Mouse (Mus musculus) embryonic facial prominence, embryonic 13.5 days (tissue): ENCODE measurements around the gene Hoxb9. TPM values are rescaled to one million over a fixed set of nuclear protein-coding genes. Genes with fewer than 3 reads are reported as not detected.

Experiments used
- ATAC-seq: fragments of 200-750 bp; cut with Nextera tagmentation; 2 replicates; pipeline ENCODE4 v1.8.0; 2017; ENCODE audit warnings: low read depth; ENCODE audit not compliant: insufficient number of reproducible peaks, insufficient read depth, low FRiP score, low TSS enrichment
- H3K27ac ChIP-seq: fragments of 300-500 bp; sonication (generic); 2 replicates; pipeline ENCODE4 v1.5.1; 2015; ENCODE audit warnings: moderate library complexity, mild to moderate bottlenecking, inconsistent platforms
- H3K27me3 ChIP-seq: fragments of 300-500 bp; sonication (generic); 2 replicates; pipeline ENCODE4 v1.6.1; 2015; ENCODE audit warnings: mild to moderate bottlenecking, inconsistent platforms
- H3K36me3 ChIP-seq: fragments of 300-500 bp; sonication (generic); 2 replicates; pipeline ENCODE4 v1.6.1; 2015; ENCODE audit warnings: mild to moderate bottlenecking, inconsistent platforms
- H3K4me1 ChIP-seq: fragments of 300-500 bp; sonication (generic); 2 replicates; pipeline ENCODE4 v1.6.1; 2015; ENCODE audit warnings: inconsistent platforms
- H3K4me2 ChIP-seq: fragments of 300-500 bp; sonication (generic); 2 replicates; pipeline ENCODE4 v1.6.1; 2015; ENCODE audit warnings: moderate library complexity, mild to moderate bottlenecking, inconsistent platforms
- H3K4me3 ChIP-seq: fragments of 300-500 bp; sonication (generic); 2 replicates; pipeline ENCODE4 v1.5.1; 2015; ENCODE audit warnings: mild to moderate bottlenecking, inconsistent platforms
- H3K9ac ChIP-seq: fragments of 300-500 bp; sonication (generic); 2 replicates; pipeline ENCODE4 v1.6.1; 2015; ENCODE audit warnings: mild to moderate bottlenecking, inconsistent platforms
- H3K9me3 ChIP-seq: fragments of 300-500 bp; sonication (generic); 2 replicates; pipeline ENCODE4 v1.6.1; 2016; ENCODE audit warnings: inconsistent platforms
- WGBS: fragments of 180-500 bp; shearing (Covaris S2); methylation state at CpG from one replicate; pipeline ENCODE4 v1.1.7; 2015; ENCODE audit warnings: mixed read lengths; 5-methylcytosine and 5-hydroxymethylcytosine counted together
- polyA plus RNA-seq: library from polyadenylated mRNA; unstranded; fragments of >200 nt; fragmentation: Nextera tagmentation; extraction: Ambion mirVana; gene quantifications from 2 replicates; pipeline ENCODE4 v1.2.1, GENCODE M21; 2015

Hoxb9 gene
- 0.13 TPM in 1 of 2 replicates, not detected in the other for polyA plus RNA-seq

DNA sequence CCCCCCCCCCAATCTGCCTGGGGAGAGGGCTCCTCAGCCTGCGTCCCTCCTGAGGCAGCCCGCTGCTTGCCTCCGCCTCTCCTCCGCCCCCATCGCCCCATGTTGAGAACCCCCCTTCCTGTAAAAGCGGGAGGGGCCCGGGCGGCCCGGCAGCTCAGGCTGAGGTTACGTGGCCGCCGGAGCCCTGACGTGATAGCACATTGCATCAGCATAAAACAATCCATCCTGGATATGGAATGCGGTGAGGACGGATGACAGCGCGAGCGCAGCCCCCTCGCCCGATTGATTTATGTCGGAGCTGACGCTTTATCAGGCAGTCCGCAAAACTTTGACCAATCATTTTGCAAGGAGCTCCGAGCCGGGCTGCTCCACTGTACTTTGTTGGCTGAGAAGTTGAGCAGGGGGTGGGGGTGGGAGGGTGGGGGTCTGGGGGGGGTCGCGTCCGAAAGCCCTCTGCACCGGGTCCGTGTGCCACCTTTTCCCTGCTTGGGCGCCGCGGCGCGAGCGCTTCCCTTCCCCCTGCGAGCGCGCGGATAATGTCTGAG lies at the start of gene Hoxb9:
TSS of gene Hoxb9 (plus strand) at position 462 of the 545 bp plus-strand sequence.
- peaks cover 99% of the 10 kb centered on the region for H3K27me3 ChIP-seq
- peak within 1 kb of the TSS; percentile 23 for H3K4me3 ChIP-seq
- H3K9ac ChIP-seq = no peak within 1 kb of the TSS
- no peak within 1 kb of the TSS for H3K27ac ChIP-seq
- H3K4me1 ChIP-seq = peaks cover 10% of the 10 kb centered on the region; the same call in 1 of the 2 replicates
- H3K4me2 ChIP-seq = peak within 1 kb of the TSS; percentile 26
- WGBS = under 1% methylated on average over 39 of the region's 40 CpGs
- no peaks in the 10 kb centered on the region for H3K9me3 ChIP-seq
- H3K36me3 ChIP-seq = no peaks in the 10 kb centered on the region
- no peak for ATAC-seq

GRCm38 (mm10) chr11:96223813-96224212 lies 47.4 kb upstream of the Hoxb9 start:
- no peak for ATAC-seq
- Histone ChIP-seq H3K9ac (no peak overlapping the region), H3K4me3 (no peak overlapping the region), H3K27ac (no peak overlapping the region), H3K9me3 (0 out of 2 replicates have a peak, but pooled peaks cover 5% of the 10 kb centered on the region), H3K27me3 (peaks cover 38% of the 10 kb centered on the region), H3K4me1 (no peaks in the 10 kb centered on the region), H3K36me3 (no peaks in the 10 kb centered on the region), H3K4me2 (no peak overlapping the region)
- WGBS = 36% methylated on average over 2 of the region's 2 CpGs

GRCm38 (mm10) chr11:96227676-96228075 lies 43.6 kb upstream of the Hoxb9 start:
- Histone ChIP-seq H3K4me1 (no peaks in the 10 kb centered on the region), H3K9me3 (no peaks in the 10 kb centered on the region), H3K9ac (no peak overlapping the region), H3K36me3 (no peaks in the 10 kb centered on the region), H3K4me3 (no peak overlapping the region), H3K27ac (no peak overlapping the region), H3K4me2 (no peak overlapping the region), H3K27me3 (peaks cover 47% of the 10 kb centered on the region)
- WGBS = 77% methylated on average over 9 of the region's 9 CpGs
- ATAC-seq = no peak

DNA sequence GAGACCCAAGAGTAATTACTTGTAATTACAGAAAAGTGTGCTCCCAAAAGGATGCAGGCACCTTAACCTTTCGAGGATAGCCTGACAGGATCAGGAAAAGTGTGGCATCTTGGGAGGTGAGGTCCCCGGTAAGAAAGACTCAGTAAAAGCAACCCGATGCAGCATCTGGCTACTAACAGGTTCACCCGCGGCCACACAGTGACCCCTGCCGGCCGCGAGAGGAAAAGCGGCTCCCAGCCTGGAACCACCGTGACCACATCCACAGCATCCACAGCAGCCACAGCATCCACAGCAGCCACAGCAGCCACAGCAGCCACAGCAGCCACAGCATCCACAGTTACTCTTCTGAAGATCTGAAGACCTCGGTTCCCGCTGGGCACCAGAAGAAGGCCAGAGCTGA lies 36.4 kb upstream of the Hoxb9 start:
- H3K4me3 ChIP-seq = no peak overlapping the region
- H3K4me1 ChIP-seq = no peaks in the 10 kb centered on the region
- H3K27me3 ChIP-seq = peaks cover 72% of the 10 kb centered on the region
- H3K27ac ChIP-seq = no peak overlapping the region
- no peaks in the 10 kb centered on the region for H3K9me3 ChIP-seq
- no peak overlapping the region for H3K4me2 ChIP-seq
- H3K36me3 ChIP-seq = no peaks in the 10 kb centered on the region
- WGBS = 2% methylated on average over 12 of the region's 12 CpGs
- no peak for ATAC-seq
- no peak overlapping the region for H3K9ac ChIP-seq

DNA sequence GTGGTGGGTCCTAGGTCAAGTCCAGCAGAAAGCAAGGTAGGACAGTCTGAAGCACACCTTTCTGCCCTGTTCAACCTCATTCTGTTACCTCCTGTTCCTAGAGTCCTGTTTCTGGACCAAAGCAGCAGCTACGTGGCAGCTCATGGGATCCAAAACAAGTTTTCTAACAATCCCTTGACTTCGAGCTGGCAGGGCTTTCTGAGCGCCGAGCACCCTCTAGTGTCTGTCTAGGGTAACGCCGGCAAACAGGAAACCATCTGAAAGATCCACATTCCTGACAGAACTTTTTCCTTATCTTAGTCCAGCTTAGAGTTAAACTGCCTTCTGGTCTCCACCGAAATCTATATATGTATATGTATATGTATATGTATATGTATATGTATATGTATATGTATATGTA lies 31.0 kb upstream of the Hoxb9 start:
- 2% methylated on average over 7 of the region's 7 CpGs for WGBS
- no peak overlapping the region for H3K4me3 ChIP-seq
- H3K4me1 ChIP-seq = no peaks in the 10 kb centered on the region
- H3K27me3 ChIP-seq = peaks cover 54% of the 10 kb centered on the region
- no peaks in the 10 kb centered on the region for H3K9me3 ChIP-seq
- no peak overlapping the region for H3K27ac ChIP-seq
- no peak overlapping the region for H3K4me2 ChIP-seq
- no peak for ATAC-seq
- no peaks in the 10 kb centered on the region for H3K36me3 ChIP-seq
- H3K9ac ChIP-seq = no peak overlapping the region

GRCm38 (mm10) chr11:96250901-96251300 lies 20.4 kb upstream of the Hoxb9 start:
- Histone ChIP-seq H3K36me3 (no peaks in the 10 kb centered on the region), H3K4me1 (peaks cover 4% of the 10 kb centered on the region), H3K27ac (no peak overlapping the region), H3K9me3 (no peaks in the 10 kb centered on the region), H3K9ac (no peak overlapping the region), H3K4me3 (no peak overlapping the region), H3K4me2 (no peak overlapping the region), H3K27me3 (peaks cover 99% of the 10 kb centered on the region)
- under 1% methylated on average over 14 of the region's 14 CpGs for WGBS
- no peak for ATAC-seq

- H3K4me1 ChIP-seq = peaks cover 4% of the 10 kb centered on the region
- peaks cover 100% of the 10 kb centered on the region for H3K27me3 ChIP-seq
- H3K9me3 ChIP-seq = no peaks in the 10 kb centered on the region
- H3K9ac ChIP-seq = no peak overlapping the region
- peak overlapping the region; percentile 15 for H3K4me3 ChIP-seq
- no peak for ATAC-seq
- H3K4me2 ChIP-seq = no peak overlapping the region
- H3K36me3 ChIP-seq = no peaks in the 10 kb centered on the region
- WGBS = 2% methylated on average over 46 of the region's 46 CpGs
- H3K27ac ChIP-seq = no peak overlapping the region
Measured at GRCm38 (mm10) chr11:96251480-96252031, 19.7 kb upstream of the Hoxb9 start.

DNA sequence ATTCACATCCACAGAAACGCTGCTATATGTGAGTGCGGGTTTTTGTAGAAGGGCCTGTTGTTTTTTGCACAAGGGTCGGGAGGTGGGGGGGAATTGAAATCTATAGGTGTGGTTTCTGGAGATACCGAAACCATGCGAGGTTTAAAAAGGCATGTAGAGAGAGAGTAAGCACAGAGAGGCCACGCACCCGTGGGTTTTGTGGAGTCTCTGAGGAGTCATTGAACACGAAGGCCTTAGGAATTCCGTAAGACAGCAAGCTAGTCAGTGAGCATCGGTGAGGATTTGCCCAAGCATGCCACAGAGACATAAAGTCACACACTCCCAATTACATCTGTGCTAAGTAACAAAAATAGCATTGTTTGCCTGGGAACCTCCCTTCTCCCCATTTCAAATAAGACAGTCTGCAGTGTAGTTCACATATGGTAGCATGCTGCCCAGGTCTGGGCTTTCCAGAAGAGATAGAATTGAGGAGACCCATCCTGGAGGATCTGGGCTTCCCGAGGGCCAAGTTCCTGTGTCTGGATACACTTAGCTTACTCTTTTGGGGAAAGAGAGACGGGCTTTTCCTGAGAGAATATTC lies 18.6 kb upstream of the Hoxb9 start:
- H3K27ac ChIP-seq = no peak overlapping the region
- H3K4me2 ChIP-seq = no peak overlapping the region
- no peak for ATAC-seq
- WGBS = 3% methylated on average over 12 of the region's 12 CpGs
- 0 out of 2 replicates have a peak overlapping the region, but pooled peaks have one; percentile 2 for H3K4me3 ChIP-seq
- no peaks in the 10 kb centered on the region for H3K9me3 ChIP-seq
- peaks cover 4% of the 10 kb centered on the region for H3K4me1 ChIP-seq
- peaks cover 100% of the 10 kb centered on the region for H3K27me3 ChIP-seq
- no peaks in the 10 kb centered on the region for H3K36me3 ChIP-seq
- H3K9ac ChIP-seq = no peak overlapping the region

DNA sequence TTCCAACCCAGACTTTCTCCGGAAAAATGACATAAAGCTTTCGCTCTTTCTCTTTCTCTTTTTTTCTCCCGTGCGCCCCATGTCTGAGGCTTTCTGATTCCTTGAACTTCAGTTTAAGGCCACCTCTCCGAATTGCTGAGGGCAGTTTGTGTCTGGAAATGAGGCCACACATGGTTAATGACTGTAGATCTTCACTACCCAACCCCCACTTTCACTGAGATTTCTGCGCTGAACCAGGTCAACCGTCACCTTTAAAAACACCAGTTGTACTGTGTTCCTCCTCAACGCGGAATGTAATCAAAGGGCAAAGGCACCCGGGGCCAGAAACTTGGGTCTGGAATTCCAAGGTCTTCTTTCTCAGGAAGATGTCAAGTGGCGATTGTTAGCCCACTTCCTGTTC lies 17.0 kb upstream of the Hoxb9 start:
- H3K4me1 ChIP-seq = peaks cover 4% of the 10 kb centered on the region
- no peak for ATAC-seq
- peaks cover 100% of the 10 kb centered on the region for H3K27me3 ChIP-seq
- H3K9me3 ChIP-seq = no peaks in the 10 kb centered on the region
- H3K4me2 ChIP-seq = no peak overlapping the region
- 2% methylated on average over 11 of the region's 11 CpGs for WGBS
- no peak overlapping the region for H3K4me3 ChIP-seq
- H3K36me3 ChIP-seq = no peaks in the 10 kb centered on the region
- H3K9ac ChIP-seq = no peak overlapping the region
- H3K27ac ChIP-seq = no peak overlapping the region

- Histone ChIP-seq H3K36me3 (no peaks in the 10 kb centered on the region), H3K9me3 (no peaks in the 10 kb centered on the region), H3K9ac (no peak overlapping the region), H3K4me1 (peaks cover 4% of the 10 kb centered on the region), H3K27ac (no peak overlapping the region), H3K4me2 (0 out of 2 replicates have a peak overlapping the region, but pooled peaks have one; percentile 5), H3K27me3 (peaks cover 100% of the 10 kb centered on the region), H3K4me3 (no peak overlapping the region)
- ATAC-seq = no peak
- WGBS = 1% methylated on average over 39 of the region's 39 CpGs
Measured at GRCm38 (mm10) chr11:96255111-96255995, 15.9 kb upstream of the Hoxb9 start.

DNA sequence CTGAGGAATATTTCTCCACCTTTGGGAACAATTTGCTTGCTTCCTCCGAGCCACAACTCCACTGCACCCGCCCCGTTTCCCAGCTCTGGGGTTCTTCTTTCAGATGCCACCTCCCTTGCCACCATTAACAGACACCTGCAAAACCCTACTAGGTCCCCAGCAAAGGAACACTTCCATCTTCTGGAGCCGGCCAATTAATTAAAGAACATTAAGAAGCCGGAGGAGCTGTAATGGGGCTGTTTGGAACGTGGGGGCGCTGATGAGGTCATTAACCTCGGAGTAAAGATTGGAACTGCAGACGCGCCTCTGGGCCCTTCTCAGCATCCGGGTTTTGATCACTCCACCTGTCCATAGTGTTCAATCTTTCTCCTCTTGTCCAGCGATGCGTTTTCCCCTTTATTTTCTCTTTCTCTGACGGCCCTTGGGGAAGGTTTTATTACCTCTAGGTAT lies 15.2 kb upstream of the Hoxb9 start:
- no peak for ATAC-seq
- WGBS = 2% methylated on average over 14 of the region's 14 CpGs
- Histone ChIP-seq H3K9me3 (no peaks in the 10 kb centered on the region), H3K27me3 (peaks cover 100% of the 10 kb centered on the region), H3K36me3 (no peaks in the 10 kb centered on the region), H3K4me2 (no peak overlapping the region), H3K9ac (no peak overlapping the region), H3K4me1 (peaks cover 4% of the 10 kb centered on the region), H3K4me3 (no peak overlapping the region), H3K27ac (no peak overlapping the region)
